ENCODE assay signal across 8 mouse cellular contexts in the genomic region with DNA sequence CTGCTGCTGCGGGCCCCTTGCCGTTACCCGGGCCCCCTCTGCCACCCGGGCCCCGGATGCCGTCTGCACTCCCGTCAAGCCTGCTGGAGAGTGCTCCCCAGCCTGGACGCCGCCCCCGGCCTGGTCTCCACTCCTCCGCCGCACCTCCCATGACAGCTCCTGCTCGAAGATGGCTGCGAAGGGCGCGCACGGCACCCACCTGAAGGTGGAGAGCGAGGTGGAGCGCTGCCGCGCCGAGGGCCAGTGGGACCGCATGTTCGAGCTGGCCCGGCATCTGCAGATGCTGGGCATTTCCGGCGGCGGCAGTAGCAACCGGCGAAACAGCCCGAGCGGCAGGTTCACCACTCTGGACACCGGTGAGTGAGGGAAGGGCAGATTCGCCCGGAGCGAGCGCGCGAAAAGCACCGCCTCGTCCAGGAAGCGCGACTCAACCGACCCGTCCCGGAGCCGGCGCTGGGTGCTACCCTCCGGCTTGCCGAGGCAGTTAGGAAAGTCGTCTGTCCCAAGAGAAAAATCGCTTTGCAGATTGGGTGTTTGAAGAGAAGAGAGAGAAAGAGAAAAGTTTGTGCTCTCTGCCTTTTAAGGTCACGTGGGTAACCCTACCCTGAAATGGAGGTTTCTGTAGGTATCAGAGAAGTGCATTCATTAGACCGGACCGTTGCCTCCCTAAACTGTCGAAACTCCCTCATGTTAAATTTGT. TPM values are rescaled to one million over a fixed set of nuclear protein-coding genes. Genes with fewer than 3 reads are reported as not detected.
DNase-seq lines count a peak whose midpoint lies in the region; ATAC-seq and TF ChIP-seq lines count a peak whose summit lies in the region.

No protein-coding gene starts in this region.

- no peak for TF ChIP-seq EP300 in stomach, postnatal 0 days (optimal IDR thresholded peaks at IDR 0.05)

- H3K4me1 ChIP-seq in embryonic fibroblast, embryonic 13.5 days (ENCODE audit: control insufficient read depth, insufficient read depth, low read length) = peaks cover 10% of the 10 kb centered on the region
- peaks cover 45% of the 10 kb centered on the region for H3K4me1 ChIP-seq in hindbrain, embryonic 13.5 days (replicated peaks)
- H3K4me1 ChIP-seq in limb, embryonic 13.5 days = peaks cover 37% of the 10 kb centered on the region
- H3K4me1 ChIP-seq in midbrain, embryonic 12.5 days = peaks cover 30% of the 10 kb centered on the region
- peaks cover 6% of the 10 kb centered on the region; the same call in 1 of the 2 replicates for H3K4me1 ChIP-seq in stomach, postnatal 0 days (replicated peaks; ENCODE audit: control insufficient read depth, insufficient read depth)

- under 1% methylated on average over 56 of the region's 56 CpGs for WGBS in hindbrain, embryonic 13.5 days
- WGBS in limb, embryonic 13.5 days = under 1% methylated on average over 56 of the region's 56 CpGs
- WGBS in midbrain, embryonic 12.5 days = 0% methylated on average over 55 of the region's 56 CpGs
- WGBS in stomach, postnatal 0 days = under 1% methylated on average over 56 of the region's 56 CpGs

- peaks cover 52% of the 10 kb centered on the region for H3K27me3 ChIP-seq in hindbrain, embryonic 13.5 days
- peaks cover 39% of the 10 kb centered on the region for H3K27me3 ChIP-seq in limb, embryonic 13.5 days
- peaks cover 63% of the 10 kb centered on the region for H3K27me3 ChIP-seq in midbrain, embryonic 12.5 days
- H3K27me3 ChIP-seq in stomach, postnatal 0 days (ENCODE audit: control insufficient read depth, insufficient read depth, low read length) = no peaks in the 10 kb centered on the region

- H3K36me3 ChIP-seq in hindbrain, embryonic 13.5 days = no peaks in the 10 kb centered on the region
- no peaks in the 10 kb centered on the region for H3K36me3 ChIP-seq in limb, embryonic 13.5 days
- H3K36me3 ChIP-seq in midbrain, embryonic 12.5 days = no peaks in the 10 kb centered on the region
- H3K36me3 ChIP-seq in stomach, postnatal 0 days (ENCODE audit: control insufficient read depth, insufficient read depth, low read length) = no peaks in the 10 kb centered on the region

- H3K27ac ChIP-seq in embryonic fibroblast, embryonic 13.5 days (ENCODE audit: insufficient read depth, low read length) = no peak overlapping the region
- H3K27ac ChIP-seq in hindbrain, embryonic 13.5 days = peak overlapping the region; percentile 88
- H3K27ac ChIP-seq in limb, embryonic 13.5 days = peak overlapping the region; percentile 55; the same call in 1 of the 2 replicates
- H3K27ac ChIP-seq in midbrain, embryonic 12.5 days (replicated peaks) = peak overlapping the region; percentile 90
- H3K27ac ChIP-seq in stomach, postnatal 0 days (replicated peaks) = peak overlapping the region; percentile 99

- H3K9ac ChIP-seq in hindbrain, embryonic 13.5 days = peak overlapping the region; percentile 88
- peak overlapping the region; percentile 89 for H3K9ac ChIP-seq in limb, embryonic 13.5 days
- H3K9ac ChIP-seq in midbrain, embryonic 12.5 days (replicated peaks) = peak overlapping the region; percentile 81
- peak overlapping the region; percentile 75 for H3K9ac ChIP-seq in stomach, postnatal 0 days (ENCODE audit: low read length)

- no peak for TF ChIP-seq POLR2A in embryonic fibroblast, embryonic 13.5 days (IDR thresholded peaks at IDR 0.05; ENCODE audit: low read depth, low read length)

- H3K9me3 ChIP-seq in hindbrain, embryonic 13.5 days = no peaks in the 10 kb centered on the region
- no peaks in the 10 kb centered on the region for H3K9me3 ChIP-seq in limb, embryonic 13.5 days
- H3K9me3 ChIP-seq in midbrain, embryonic 12.5 days = no peaks in the 10 kb centered on the region
- H3K9me3 ChIP-seq in stomach, postnatal 0 days (ENCODE audit: control insufficient read depth, low read length) = no peaks in the 10 kb centered on the region

- peak; percentile 80 for DNase-seq in kidney, adult 18-20 months
- no peak for DNase-seq in kidney, adult 11 months
- DNase-seq in adrenal gland, postnatal 25 days = peak; percentile 58
- peak; percentile 74 for DNase-seq in stomach, postnatal 0 days (ENCODE audit: low spot score)

- no peak for TF ChIP-seq CTCF in embryonic fibroblast, embryonic 13.5 days (IDR thresholded peaks at IDR 0.05; ENCODE audit: borderline replicate concordance, insufficient read depth, low read length)
- no peak for TF ChIP-seq CTCF in stomach, postnatal 0 days (IDR thresholded peaks at IDR 0.05; ENCODE audit: low read depth)

- ATAC-seq in hindbrain, embryonic 13.5 days (ENCODE audit: low FRiP score) = peak; percentile 68
- peak; percentile 45 for ATAC-seq in limb, embryonic 13.5 days (ENCODE audit: low FRiP score, low read depth)
- no peak for ATAC-seq in midbrain, embryonic 12.5 days (ENCODE audit: low FRiP score, low read depth)
- ATAC-seq in stomach, postnatal 0 days (ENCODE audit: low FRiP score, low TSS enrichment) = peak; percentile 55

- peak overlapping the region; percentile 94 for H3K4me2 ChIP-seq in hindbrain, embryonic 13.5 days
- H3K4me2 ChIP-seq in limb, embryonic 13.5 days (replicated peaks) = peak overlapping the region; percentile 99
- peak overlapping the region; percentile 91 for H3K4me2 ChIP-seq in midbrain, embryonic 12.5 days (replicated peaks)
- peak overlapping the region; percentile 97 for H3K4me2 ChIP-seq in stomach, postnatal 0 days (replicated peaks; ENCODE audit: low read depth)

- H3K4me3 ChIP-seq in embryonic fibroblast, embryonic 13.5 days (ENCODE audit: insufficient read depth, low read length) = peak overlapping the region; percentile 61
- H3K4me3 ChIP-seq in hindbrain, embryonic 13.5 days = peak overlapping the region; percentile 72
- peak overlapping the region; percentile 72 for H3K4me3 ChIP-seq in limb, embryonic 13.5 days
- peak overlapping the region; percentile 74 for H3K4me3 ChIP-seq in midbrain, embryonic 12.5 days
- peak overlapping the region; percentile 81 for H3K4me3 ChIP-seq in stomach, postnatal 0 days (ENCODE audit: low read depth, low read length)

RNA-seq across cellular contexts. Expression of gene Ttc7, which starts 0.5 kb away (rescaled TPM):
- 7.8 and 12.3 TPM in 2 replicates for total RNA-seq in adrenal gland, postnatal 25 days (2021)
- 15.8 and 19.5 TPM in 2 replicates for polyA plus RNA-seq in embryonic fibroblast, embryonic 13.5 days (2011; ENCODE audit: insufficient read length, low read depth, missing spikeins)
- 4.2 and 5.7 TPM in 2 replicates for polyA plus RNA-seq in hindbrain, embryonic 13.5 days (2015; fragmentation: Nextera tagmentation; extraction: Ambion mirVana)
- 4.1 and 4.3 TPM in 2 replicates for polyA plus RNA-seq in limb, embryonic 13.5 days (2015; fragmentation: Nextera tagmentation; extraction: Ambion mirVana)
- 4.6 and 5.7 TPM in 2 replicates for polyA plus RNA-seq in midbrain, embryonic 12.5 days (2016; fragmentation: Nextera tagmentation; extraction: Ambion mirVana)
- 19.9 and 21.2 TPM in 2 replicates for polyA plus RNA-seq in stomach, postnatal 0 days (2015; fragmentation: Nextera tagmentation; extraction: Ambion mirVana)

RNA-seq across cellular contexts. Expression of gene Mcfd2, which starts 17.5 kb away (rescaled TPM):
- total RNA-seq in adrenal gland, postnatal 25 days (2021) = 264 and 267 TPM in 2 replicates
- 112 and 146 TPM in 2 replicates for polyA plus RNA-seq in embryonic fibroblast, embryonic 13.5 days (2011; ENCODE audit: insufficient read length, low read depth, missing spikeins)
- polyA plus RNA-seq in hindbrain, embryonic 13.5 days (2015; fragmentation: Nextera tagmentation; extraction: Ambion mirVana) = 48.2 and 50.9 TPM in 2 replicates
- 85.3 TPM in 2 replicates for polyA plus RNA-seq in limb, embryonic 13.5 days (2015; fragmentation: Nextera tagmentation; extraction: Ambion mirVana)
- polyA plus RNA-seq in midbrain, embryonic 12.5 days (2016; fragmentation: Nextera tagmentation; extraction: Ambion mirVana) = 53.6 and 57.5 TPM in 2 replicates
- 80.4 and 84.4 TPM in 2 replicates for polyA plus RNA-seq in stomach, postnatal 0 days (2015; fragmentation: Nextera tagmentation; extraction: Ambion mirVana)
